8 mouse cellular contexts compared by ENCODE assay signal in the genomic region with DNA sequence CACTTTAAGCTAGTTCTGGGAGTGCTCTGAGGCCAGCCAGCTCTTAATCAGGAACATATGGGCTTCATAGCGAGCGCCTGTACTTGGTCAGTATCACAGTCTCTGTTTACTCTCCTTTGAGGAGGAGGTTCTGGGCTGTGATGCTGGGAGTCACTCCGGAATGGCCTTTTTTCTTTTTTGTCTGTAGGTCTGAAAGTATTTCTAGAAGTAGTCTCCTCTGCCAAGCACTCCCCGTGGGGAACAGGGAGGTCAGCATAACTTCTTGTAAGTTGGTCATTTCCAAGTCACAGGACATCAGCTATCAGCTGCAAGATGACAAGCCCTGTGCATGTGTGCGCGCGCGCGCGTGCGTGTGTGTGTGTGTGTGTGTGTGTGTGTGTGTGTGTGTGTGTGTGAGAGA. TPM values are rescaled to one million over a fixed set of nuclear protein-coding genes. Genes with fewer than 3 reads are reported as not detected.
DNase-seq lines count a peak whose midpoint lies in the region; ATAC-seq and TF ChIP-seq lines count a peak whose summit lies in the region.

No protein-coding gene starts in this region.

- DNase-seq in lung, embryonic 14.5 days = peak; percentile 84
- DNase-seq in lung, postnatal 14 days = no peak
- peak; percentile 69 to 77 for DNase-seq in cerebellum, postnatal 36 days
- DNase-seq in urinary bladder, adult 2 months (ENCODE audit: low spot score) = no peak
- no peak for DNase-seq in adrenal gland, adult 18-20 months (ENCODE audit: low spot score in 2 of 2)
- DNase-seq in layer of hippocampus, adult 11-12 months (ENCODE audit: low spot score) = no peak

- 55% methylated on average over 11 of the region's 11 CpGs for whole genome bisulfite sequencing in lung, embryonic 14.5 days
- WGBS in heart, embryonic 15.5 days = 55% methylated on average over 11 of the region's 11 CpGs
- WGBS in limb, embryonic 13.5 days = 46% methylated on average over 11 of the region's 11 CpGs

- TF ChIP-seq CTCF in lung, embryonic 14.5 days (IDR thresholded peaks at IDR 0.05; ENCODE audit: low read depth) = no peak

- no peaks in the 10 kb centered on the region for H3K9me3 ChIP-seq in lung, embryonic 14.5 days (ENCODE audit: low read depth, low read length)
- no peaks in the 10 kb centered on the region for H3K9me3 ChIP-seq in heart, embryonic 15.5 days (replicated peaks)
- H3K9me3 ChIP-seq in limb, embryonic 13.5 days = no peaks in the 10 kb centered on the region

- H3K9ac ChIP-seq in lung, embryonic 14.5 days = no peak overlapping the region
- H3K9ac ChIP-seq in heart, embryonic 15.5 days = no peak overlapping the region
- 0 out of 2 replicates have a peak overlapping the region, but pooled peaks have one; percentile 1 for H3K9ac ChIP-seq in limb, embryonic 13.5 days

- H3K27ac ChIP-seq in lung, embryonic 14.5 days (ENCODE audit: low read depth) = peak overlapping the region; percentile 86
- H3K27ac ChIP-seq in heart, embryonic 15.5 days = peak overlapping the region; percentile 87
- peak overlapping the region; percentile 87 for H3K27ac ChIP-seq in limb, embryonic 13.5 days

- peak; percentile 81 for ATAC-seq in lung, embryonic 14.5 days (ENCODE audit: insufficient read depth)
- peak; percentile 53 for ATAC-seq in heart, embryonic 15.5 days (replicated peaks; ENCODE audit: insufficient number of reproducible peaks, insufficient read depth, low FRiP score, low read depth)
- ATAC-seq in limb, embryonic 13.5 days (ENCODE audit: low FRiP score, low read depth) = peak; percentile 71

- no peak overlapping the region for H3K4me3 ChIP-seq in lung, embryonic 14.5 days (ENCODE audit: low read depth, low read length)
- H3K4me3 ChIP-seq in heart, embryonic 15.5 days = no peak overlapping the region
- no peak overlapping the region for H3K4me3 ChIP-seq in limb, embryonic 13.5 days

- no peaks in the 10 kb centered on the region for H3K27me3 ChIP-seq in lung, embryonic 14.5 days (ENCODE audit: insufficient read depth, low read length)
- no peaks in the 10 kb centered on the region for H3K27me3 ChIP-seq in heart, embryonic 15.5 days
- no peaks in the 10 kb centered on the region for H3K27me3 ChIP-seq in limb, embryonic 13.5 days

- no peak overlapping the region for H3K4me2 ChIP-seq in lung, embryonic 14.5 days
- H3K4me2 ChIP-seq in heart, embryonic 15.5 days = no peak overlapping the region
- H3K4me2 ChIP-seq in limb, embryonic 13.5 days (replicated peaks) = peak overlapping the region; percentile 17

- H3K36me3 ChIP-seq in lung, embryonic 14.5 days (ENCODE audit: insufficient read depth) = peaks cover 45% of the 10 kb centered on the region
- H3K36me3 ChIP-seq in heart, embryonic 15.5 days = peaks cover 30% of the 10 kb centered on the region
- peaks cover 50% of the 10 kb centered on the region for H3K36me3 ChIP-seq in limb, embryonic 13.5 days

- H3K4me1 ChIP-seq in lung, embryonic 14.5 days (ENCODE audit: insufficient read depth) = 0 out of 2 replicates have a peak, but pooled peaks cover 3% of the 10 kb centered on the region
- peaks cover 37% of the 10 kb centered on the region for H3K4me1 ChIP-seq in heart, embryonic 15.5 days (replicated peaks)
- H3K4me1 ChIP-seq in limb, embryonic 13.5 days = peaks cover 28% of the 10 kb centered on the region

RNA-seq across cellular contexts. Expression of gene Spc24, which starts 7.8 kb away (rescaled TPM):
- polyA plus RNA-seq in lung, embryonic 14.5 days (2014; fragmentation: Nextera tagmentation; extraction: Ambion mirVana) = 159 and 173 TPM in 2 replicates
- 69.6 and 88.1 TPM in 2 replicates for polyA plus RNA-seq in heart, embryonic 15.5 days (2015; fragmentation: Nextera tagmentation; extraction: Ambion mirVana)
- 109 and 117 TPM in 2 replicates for polyA plus RNA-seq in limb, embryonic 13.5 days (2015; fragmentation: Nextera tagmentation; extraction: Ambion mirVana)
- polyA plus RNA-seq in urinary bladder, adult 2 months (2012; rRNA removed) = 2.4 and 3.0 TPM in 2 replicates
- 1 to 10 TPM in 1 of 2 experiments, under 1 TPM in 1; 0.56 to 1.1 TPM for total RNA-seq in adrenal gland, adult 18-20 months (2021)

RNA-seq across cellular contexts. Expression of gene Kank2, which starts 30.6 kb away (rescaled TPM):
- 16.4 TPM in 2 replicates for polyA plus RNA-seq in lung, embryonic 14.5 days (2014; fragmentation: Nextera tagmentation; extraction: Ambion mirVana)
- polyA plus RNA-seq in heart, embryonic 15.5 days (2015; fragmentation: Nextera tagmentation; extraction: Ambion mirVana) = 20.0 and 26.3 TPM in 2 replicates
- polyA plus RNA-seq in limb, embryonic 13.5 days (2015; fragmentation: Nextera tagmentation; extraction: Ambion mirVana) = 18.9 and 21.3 TPM in 2 replicates
- polyA plus RNA-seq in urinary bladder, adult 2 months (2012; rRNA removed) = 44.6 and 77.0 TPM in 2 replicates
- 10 to 100 TPM; 31.1 to 31.3 TPM for total RNA-seq in adrenal gland, adult 18-20 months (2021)

RNA-seq across cellular contexts. Expression of gene Ldlr, which starts 44.6 kb away (rescaled TPM):
- 24.2 and 24.4 TPM in 2 replicates for polyA plus RNA-seq in lung, embryonic 14.5 days (2014; fragmentation: Nextera tagmentation; extraction: Ambion mirVana)
- polyA plus RNA-seq in heart, embryonic 15.5 days (2015; fragmentation: Nextera tagmentation; extraction: Ambion mirVana) = 12.9 and 25.0 TPM in 2 replicates
- 30.8 and 31.2 TPM in 2 replicates for polyA plus RNA-seq in limb, embryonic 13.5 days (2015; fragmentation: Nextera tagmentation; extraction: Ambion mirVana)
- 29.2 and 35.7 TPM in 2 replicates for polyA plus RNA-seq in urinary bladder, adult 2 months (2012; rRNA removed)
- total RNA-seq in adrenal gland, adult 18-20 months (2021) = 100 to 1,000 TPM; 135 to 173 TPM

Comparison
In these comparisons a context has a peak if more than half of its experiments do, and no peak if none do; other contexts are left out.
1. DNase-seq: peak in lung, embryonic 14.5 days (single experiment) and cerebellum, postnatal 36 days (2 of 2); none in lung, postnatal 14 days (single experiment), urinary bladder, adult 2 months (single experiment), adrenal gland, adult 18-20 months (0 of 2) and layer of hippocampus, adult 11-12 months (single experiment).
2. RNA of gene Spc24, which starts 7.8 kb away (polyA plus RNA-seq): 159 to 173 TPM in lung, embryonic 14.5 days, 109 to 117 TPM in limb, embryonic 13.5 days and 69.6 to 88.1 TPM in heart, embryonic 15.5 days; 2.4 to 3.0 TPM in urinary bladder, adult 2 months; every median in the first group is over 10 times any median in the second.
3. Peak in every context shown above with its lines, with median percentiles within 50 percentile points of each other: ATAC-seq and H3K27ac ChIP-seq.